Mouse (Mus musculus) colon, adult 2 months (tissue): ENCODE measurements around the gene Ndnf. TPM values are rescaled to one million over a fixed set of nuclear protein-coding genes. Genes with fewer than 3 reads are reported as not detected.

Source experiments
- polyA plus RNA-seq: library from polyadenylated mRNA; depleted of rRNA; stranded (reverse); fragments of >200 nt; gene quantifications from 2 replicates; pipeline ENCODE4 v1.2.3, GENCODE M21; 2012; rRNA removed

Ndnf gene
- 0.23 and 0.46 TPM in 2 replicates for polyA plus RNA-seq

DNA sequence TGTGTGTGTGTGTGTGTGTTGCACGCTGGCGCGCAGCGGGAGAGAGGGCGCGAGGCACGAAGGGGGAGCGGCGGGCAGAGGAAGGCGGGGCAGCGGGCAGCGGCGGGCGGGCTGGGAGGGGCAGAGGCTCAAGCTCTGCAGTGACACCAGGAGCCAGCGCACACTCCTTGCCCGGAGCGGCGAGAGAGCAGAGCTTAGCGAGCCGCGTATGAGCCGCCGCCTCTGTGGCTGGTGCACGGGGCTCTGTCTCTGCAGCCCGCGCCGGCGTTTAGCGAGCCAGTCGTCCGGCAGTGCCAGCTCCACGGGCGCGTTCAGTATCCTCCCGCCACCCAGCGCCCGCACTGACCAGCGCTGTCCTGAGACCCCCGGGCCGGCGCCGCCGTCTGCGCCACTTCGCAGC is at the start of gene Ndnf:
Gene Ndnf (plus strand): TSS at position 140 of the 400 bp plus-strand sequence.

Other genes with a start within 250 kb of the Ndnf start
- 4.7 and 5.0 TPM in 2 replicates for gene Tnip3, start 146.3 kb upstream of the Ndnf start, polyA plus RNA-seq
- 0.58 and 0.71 TPM in 2 replicates for gene Prdm5, start 107.4 kb downstream of the Ndnf start, polyA plus RNA-seq